Mouse (Mus musculus) liver, embryonic 14.5 days (tissue): ENCODE results near the gene 1700021F05Rik.

Experiments used
- CTCF ChIP-seq: IDR thresholded peaks from 2 replicates; pipeline ENCODE4 v1.5.1; 2016; ENCODE audit warnings: antibody characterized with exemption, low read depth, control low read depth
- EP300 ChIP-seq: IDR thresholded peaks from 2 replicates; pipeline ENCODE4 v1.6.1; 2016; ENCODE audit warnings: antibody characterized with exemption, low read depth

DNA sequence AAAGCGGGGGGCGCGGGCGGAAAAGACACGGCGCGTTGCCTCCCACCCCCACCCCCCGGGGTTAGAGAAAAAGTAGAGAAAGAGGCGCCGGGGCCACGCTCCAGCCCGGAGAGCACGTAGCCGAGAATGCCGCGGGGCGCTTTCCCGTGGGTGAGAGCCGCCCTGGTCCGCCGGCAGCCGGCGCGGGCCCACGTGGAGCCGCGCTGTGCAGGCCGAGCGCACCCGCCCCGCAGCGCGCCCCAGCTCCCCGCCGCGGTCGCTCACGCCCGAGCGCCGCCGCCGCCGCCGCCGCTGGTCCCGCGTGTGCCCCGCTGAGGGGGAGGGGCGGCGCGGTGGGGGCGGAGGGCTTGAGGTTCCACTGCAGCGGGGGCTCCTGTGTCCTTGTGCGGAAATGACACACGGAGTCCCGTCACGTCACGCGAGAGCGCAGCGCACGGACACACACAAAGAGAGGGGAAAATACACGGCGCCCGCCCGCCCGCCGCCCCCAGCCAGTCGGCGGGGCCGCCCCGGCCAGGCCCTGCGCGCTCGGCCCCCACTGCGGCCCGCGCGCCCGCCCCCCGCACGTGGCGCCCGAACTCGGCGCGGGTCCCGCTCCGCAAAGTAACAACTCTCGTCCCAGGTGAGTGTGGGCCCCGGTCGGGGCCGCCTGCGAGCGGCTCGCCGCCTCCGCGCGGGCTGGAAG lies 61.9 kb downstream of the 1700021F05Rik start, which contains the start of gene Bend3:
- TF ChIP-seq CTCF: no peak
- no peak for TF ChIP-seq EP300
